Mouse (Mus musculus): Measurements from ENCODE around the gene Rims1. TPM values are rescaled to one million over a fixed set of nuclear protein-coding genes. Genes with fewer than 3 reads are reported as not detected.

The Rims1 gene
- polyA plus RNA-seq, 1 experiment from 2014 or later = 7.9 TPM

GRCm38 (mm10) chr1:22410173-22410572 is 395.6 kb downstream of the Rims1 start:
- WGBS = 75% methylated on average over 7 of the region's 7 CpGs
- no peak overlapping the region for H3K9ac ChIP-seq (ENCODE audit: low read length)
- no peaks in the 10 kb centered on the region for H3K4me1 ChIP-seq (replicated peaks; ENCODE audit: control insufficient read depth, insufficient read depth)
- H3K27ac ChIP-seq (replicated peaks) = no peak overlapping the region
- H3K27me3 ChIP-seq (ENCODE audit: control insufficient read depth, insufficient read depth, low read length) = no peaks in the 10 kb centered on the region
- no peak overlapping the region for H3K4me3 ChIP-seq (ENCODE audit: low read depth, low read length)
- ATAC-seq (ENCODE audit: low FRiP score, low TSS enrichment) (no peak), DNase-seq (ENCODE audit: low spot score) (no peak)
- H3K36me3 ChIP-seq (ENCODE audit: control insufficient read depth, insufficient read depth, low read length) = no peaks in the 10 kb centered on the region
- no peaks in the 10 kb centered on the region for H3K9me3 ChIP-seq (ENCODE audit: control insufficient read depth, low read length)
- TF ChIP-seq EP300 (optimal IDR thresholded peaks at IDR 0.05) (no peak), CTCF (IDR thresholded peaks at IDR 0.05; ENCODE audit: low read depth) (no peak)
- no peak overlapping the region for H3K4me2 ChIP-seq (replicated peaks; ENCODE audit: low read depth)

GRCm38 (mm10) chr1:22386361-22386760 is 419.4 kb downstream of the Rims1 start:
- WGBS = 67% methylated on average over 3 of the region's 3 CpGs
- no peak for DNase-seq (ENCODE audit: low spot score)

GRCm38 (mm10) chr1:22377652-22378051 is 428.1 kb downstream of the Rims1 start:
- no peak overlapping the region for H3K4me3 ChIP-seq (ENCODE audit: low read depth, low read length)
- ATAC-seq (ENCODE audit: low FRiP score, low TSS enrichment) (no peak), DNase-seq (ENCODE audit: low spot score) (no peak)
- no peak overlapping the region for H3K4me2 ChIP-seq (replicated peaks; ENCODE audit: low read depth)
- no peaks in the 10 kb centered on the region for H3K27me3 ChIP-seq (ENCODE audit: control insufficient read depth, insufficient read depth, low read length)
- no peak overlapping the region for H3K27ac ChIP-seq (replicated peaks)
- no peak overlapping the region for H3K9ac ChIP-seq (ENCODE audit: low read length)
- H3K4me1 ChIP-seq (replicated peaks; ENCODE audit: control insufficient read depth, insufficient read depth) = no peaks in the 10 kb centered on the region
- TF ChIP-seq EP300 (optimal IDR thresholded peaks at IDR 0.05) (no peak), CTCF (IDR thresholded peaks at IDR 0.05; ENCODE audit: low read depth) (peak; percentile 24; the same call in 1 of the 2 replicates)
- H3K36me3 ChIP-seq (ENCODE audit: control insufficient read depth, insufficient read depth, low read length) = no peaks in the 10 kb centered on the region
- WGBS = 75% methylated on average over 5 of the region's 5 CpGs
- H3K9me3 ChIP-seq (ENCODE audit: control insufficient read depth, low read length) = no peaks in the 10 kb centered on the region

More at GRCm38 (mm10) chr1:22386361-22386760, 419.4 kb downstream of the Rims1 start:
- no peak overlapping the region for H3K9ac ChIP-seq (ENCODE audit: low read length)
- no peaks in the 10 kb centered on the region for H3K27me3 ChIP-seq (ENCODE audit: control insufficient read depth, insufficient read depth, low read length)
- no peak overlapping the region for H3K4me2 ChIP-seq (replicated peaks; ENCODE audit: low read depth)
- H3K27ac ChIP-seq (replicated peaks) = no peak overlapping the region
- TF ChIP-seq CTCF (IDR thresholded peaks at IDR 0.05; ENCODE audit: low read depth) (peak; percentile 60), EP300 (optimal IDR thresholded peaks at IDR 0.05) (no peak)
- H3K36me3 ChIP-seq (ENCODE audit: control insufficient read depth, insufficient read depth, low read length) = no peaks in the 10 kb centered on the region
- no peak overlapping the region for H3K4me3 ChIP-seq (ENCODE audit: low read depth, low read length)
- H3K4me1 ChIP-seq (replicated peaks; ENCODE audit: control insufficient read depth, insufficient read depth) = no peaks in the 10 kb centered on the region
- H3K9me3 ChIP-seq (ENCODE audit: control insufficient read depth, low read length) = no peaks in the 10 kb centered on the region
- ATAC-seq (ENCODE audit: low FRiP score, low TSS enrichment) = no peak

GRCm38 (mm10) chr1:22377062-22377461 is 428.7 kb downstream of the Rims1 start:
- Histone ChIP-seq H3K36me3 (ENCODE audit: control insufficient read depth, insufficient read depth, low read length) (no peaks in the 10 kb centered on the region), H3K4me1 (replicated peaks; ENCODE audit: control insufficient read depth, insufficient read depth) (no peaks in the 10 kb centered on the region), H3K4me2 (replicated peaks; ENCODE audit: low read depth) (no peak overlapping the region), H3K9me3 (ENCODE audit: control insufficient read depth, low read length) (no peaks in the 10 kb centered on the region), H3K9ac (ENCODE audit: low read length) (no peak overlapping the region), H3K27me3 (ENCODE audit: control insufficient read depth, insufficient read depth, low read length) (no peaks in the 10 kb centered on the region), H3K4me3 (ENCODE audit: low read depth, low read length) (no peak overlapping the region), H3K27ac (replicated peaks) (no peak overlapping the region)
- ATAC-seq (ENCODE audit: low FRiP score, low TSS enrichment) (no peak), DNase-seq (ENCODE audit: low spot score) (no peak)
- TF ChIP-seq EP300 (optimal IDR thresholded peaks at IDR 0.05) = no peak
- TF ChIP-seq CTCF (IDR thresholded peaks at IDR 0.05; ENCODE audit: low read depth) = no peak
- WGBS = 50% methylated on average over 6 of the region's 6 CpGs

- DNase-seq (ENCODE audit: low spot score) (no peak), ATAC-seq (ENCODE audit: low FRiP score, low TSS enrichment) (no peak)
- no peak overlapping the region for H3K27ac ChIP-seq (replicated peaks)
- H3K9me3 ChIP-seq (ENCODE audit: control insufficient read depth, low read length) = no peaks in the 10 kb centered on the region
- no peak overlapping the region for H3K4me3 ChIP-seq (ENCODE audit: low read depth, low read length)
- TF ChIP-seq EP300 (optimal IDR thresholded peaks at IDR 0.05) (no peak), CTCF (IDR thresholded peaks at IDR 0.05; ENCODE audit: low read depth) (no peak)
- no peaks in the 10 kb centered on the region for H3K4me1 ChIP-seq (replicated peaks; ENCODE audit: control insufficient read depth, insufficient read depth)
- WGBS = 60% methylated on average over 2 of the region's 2 CpGs
- no peaks in the 10 kb centered on the region for H3K27me3 ChIP-seq (ENCODE audit: control insufficient read depth, insufficient read depth, low read length)
- H3K4me2 ChIP-seq (replicated peaks; ENCODE audit: low read depth) = no peak overlapping the region
- H3K9ac ChIP-seq (ENCODE audit: low read length) = no peak overlapping the region
- H3K36me3 ChIP-seq (ENCODE audit: control insufficient read depth, insufficient read depth, low read length) = no peaks in the 10 kb centered on the region
Observed at GRCm38 (mm10) chr1:22356209-22356608, 449.6 kb downstream of the Rims1 start.

GRCm38 (mm10) chr1:22353687-22354086 is 452.1 kb downstream of the Rims1 start:
- no peaks in the 10 kb centered on the region for H3K27me3 ChIP-seq (ENCODE audit: control insufficient read depth, insufficient read depth, low read length)
- TF ChIP-seq CTCF (IDR thresholded peaks at IDR 0.05; ENCODE audit: low read depth) = no peak
- TF ChIP-seq EP300 (optimal IDR thresholded peaks at IDR 0.05) = no peak
- H3K36me3 ChIP-seq (ENCODE audit: control insufficient read depth, insufficient read depth, low read length) = no peaks in the 10 kb centered on the region
- no peak for ATAC-seq (ENCODE audit: low FRiP score, low TSS enrichment)
- 71% methylated on average over 4 of the region's 4 CpGs for WGBS
- no peak overlapping the region for H3K4me3 ChIP-seq (ENCODE audit: low read depth, low read length)
- H3K27ac ChIP-seq (replicated peaks) = no peak overlapping the region
- H3K9me3 ChIP-seq (ENCODE audit: control insufficient read depth, low read length) = no peaks in the 10 kb centered on the region
- no peaks in the 10 kb centered on the region for H3K4me1 ChIP-seq (replicated peaks; ENCODE audit: control insufficient read depth, insufficient read depth)
- no peak overlapping the region for H3K9ac ChIP-seq (ENCODE audit: low read length)
- H3K4me2 ChIP-seq (replicated peaks; ENCODE audit: low read depth) = no peak overlapping the region
- no peak for DNase-seq (ENCODE audit: low spot score)

Data from stomach, postnatal 0 days (tissue).